Mouse (Mus musculus): Measurements from ENCODE around the gene Nek8.

Nek8 gene

DNA sequence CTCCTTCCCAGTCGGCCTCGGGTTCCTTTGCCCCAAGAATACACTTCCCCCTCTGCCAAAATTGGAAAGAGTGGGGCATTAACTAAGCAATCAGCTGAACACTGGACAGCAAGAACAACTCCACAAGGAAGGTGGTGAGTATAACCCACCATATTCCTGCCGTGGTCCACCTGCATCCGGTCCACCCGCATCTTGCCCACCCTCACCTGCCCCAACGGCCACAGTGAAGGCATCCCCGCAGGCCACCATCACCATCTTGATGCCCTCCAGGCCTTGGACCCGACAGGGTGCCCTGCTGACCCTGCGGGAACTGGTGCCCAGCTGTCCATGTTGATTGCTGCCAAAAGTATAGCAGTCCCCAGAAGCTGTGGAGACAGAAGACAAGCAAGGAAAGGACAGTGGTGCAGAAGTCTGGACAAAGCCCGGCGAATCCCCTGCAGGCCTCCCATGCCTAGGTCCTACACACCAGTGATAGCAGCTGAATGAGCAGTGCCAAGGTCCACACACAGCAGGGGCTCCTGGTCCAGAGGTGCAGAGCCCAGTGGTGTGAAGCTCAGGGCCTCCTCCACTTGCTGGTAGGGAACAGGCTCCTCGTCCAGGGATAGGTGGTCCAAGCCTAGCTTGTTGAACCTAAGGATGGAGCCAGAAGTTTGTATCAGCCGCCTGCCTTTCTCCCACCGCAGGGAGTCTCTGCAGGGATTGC is 9.1 kb downstream of the Nek8 start:
- in situ Hi-C loops (cut with MboI; ENCODE audit: low sequenced_read_pairs) = no loop called here

DNA sequence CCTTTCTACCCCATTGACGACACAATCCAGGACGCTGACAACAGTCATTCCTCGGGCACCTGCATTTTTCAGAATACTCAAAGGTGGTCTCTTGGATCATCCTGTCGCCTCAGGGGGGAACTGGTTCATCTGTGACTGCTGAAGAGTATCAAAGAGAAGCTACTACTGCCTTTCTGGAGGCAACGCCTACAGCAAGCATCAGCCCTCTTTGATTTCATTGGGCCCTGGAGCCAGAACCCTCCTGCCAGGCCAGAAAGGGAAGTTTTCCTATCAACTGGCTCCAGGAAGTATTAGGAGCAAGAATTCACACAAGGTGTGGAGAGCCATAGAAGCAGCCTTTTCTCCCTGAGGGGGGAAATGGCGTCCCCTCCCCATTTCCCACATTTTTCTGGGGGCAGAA is 9.8 kb downstream of the Nek8 start:
- in situ Hi-C loops (cut with MboI; ENCODE audit: low sequenced_read_pairs) = no loop called here

DNA sequence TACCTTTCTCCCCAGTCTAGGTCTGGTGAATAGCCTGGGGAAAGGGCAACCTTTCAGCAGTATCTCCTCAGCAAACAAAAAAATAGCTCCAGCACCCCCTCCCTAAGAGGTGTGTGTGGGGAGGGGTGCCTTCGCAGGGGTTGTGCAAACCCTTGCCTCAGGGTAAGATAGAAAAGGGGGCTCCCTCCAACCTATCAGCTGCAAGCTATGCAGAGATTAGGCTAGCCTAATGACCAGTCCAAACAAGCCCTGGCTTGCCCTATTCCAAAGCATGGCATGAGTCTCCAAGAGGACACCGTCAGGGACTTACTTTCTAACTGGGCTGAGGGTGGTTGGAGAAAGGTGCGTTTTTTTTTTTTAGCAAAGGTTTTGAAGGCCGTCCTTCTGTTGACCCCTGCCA is 10.3 kb downstream of the Nek8 start:
- in situ Hi-C loops (cut with MboI; ENCODE audit: low sequenced_read_pairs) = no loop called here

DNA sequence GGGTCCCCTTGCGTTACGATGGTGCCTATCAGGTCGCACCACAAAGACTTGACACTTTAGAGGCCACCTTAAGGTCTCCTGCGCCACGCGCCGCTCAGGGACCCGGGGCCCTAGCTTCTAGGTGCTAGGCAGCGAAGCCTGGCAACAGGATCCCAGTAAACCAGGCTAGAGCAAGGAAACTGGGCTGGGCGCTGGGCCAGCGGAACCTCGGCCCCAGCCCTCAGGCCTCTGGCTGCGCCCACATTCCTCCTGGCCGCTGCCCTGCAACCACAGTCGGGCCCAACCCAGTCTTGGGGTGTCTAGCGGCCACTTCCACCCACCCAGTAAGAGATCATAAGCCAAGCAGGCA is 10.7 kb downstream of the Nek8 start:
- in situ Hi-C loops (cut with MboI; ENCODE audit: low sequenced_read_pairs) = no loop called here

DNA sequence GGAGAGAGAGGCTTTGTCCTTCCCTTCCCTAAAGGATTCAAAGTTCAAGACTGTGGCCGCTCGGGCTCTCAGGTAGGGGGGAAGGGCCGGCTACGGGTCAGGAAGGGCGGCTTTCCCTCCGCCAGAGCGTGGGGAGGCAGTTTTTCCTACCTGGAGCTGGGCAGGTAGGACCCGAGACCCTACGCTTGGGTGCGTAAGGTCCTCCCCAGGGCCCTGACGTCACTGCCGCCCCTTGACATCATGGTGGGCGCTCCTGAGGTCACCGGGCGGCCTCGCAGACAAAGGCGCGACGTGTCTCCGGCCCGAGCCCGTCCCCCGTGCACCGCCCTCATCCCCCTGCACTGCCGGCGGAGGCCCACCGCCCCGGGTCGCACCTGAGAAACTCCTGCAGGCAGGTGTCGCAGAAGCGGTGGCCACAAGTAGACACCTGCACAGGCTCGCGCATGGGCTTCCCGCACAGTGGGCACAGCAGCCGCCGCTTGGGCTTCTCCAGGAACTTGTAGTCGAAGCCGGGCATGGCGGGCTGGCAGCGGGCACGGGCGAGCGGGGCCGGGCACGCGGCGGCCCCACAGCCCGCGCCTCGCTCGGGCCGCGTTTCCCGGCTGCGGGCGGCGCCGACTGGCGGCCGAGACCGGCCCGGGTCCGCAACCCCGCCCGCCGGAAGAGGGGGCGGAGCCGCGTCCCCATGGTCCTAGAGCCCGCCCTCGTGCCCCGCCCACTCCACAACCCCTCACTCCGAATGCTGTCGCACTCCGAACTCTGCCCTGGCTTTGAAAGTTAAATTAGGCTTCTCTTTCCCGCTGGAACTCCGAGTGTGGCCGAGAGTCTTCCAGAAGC is 11.3 kb downstream of the Nek8 start, which contains the start of gene Traf4:
Gene Traf4, minus strand, starts transcription at position 666 of the 837 bp plus-strand sequence.
- in situ Hi-C loops (cut with MboI; ENCODE audit: low sequenced_read_pairs) = no loop called here

DNA sequence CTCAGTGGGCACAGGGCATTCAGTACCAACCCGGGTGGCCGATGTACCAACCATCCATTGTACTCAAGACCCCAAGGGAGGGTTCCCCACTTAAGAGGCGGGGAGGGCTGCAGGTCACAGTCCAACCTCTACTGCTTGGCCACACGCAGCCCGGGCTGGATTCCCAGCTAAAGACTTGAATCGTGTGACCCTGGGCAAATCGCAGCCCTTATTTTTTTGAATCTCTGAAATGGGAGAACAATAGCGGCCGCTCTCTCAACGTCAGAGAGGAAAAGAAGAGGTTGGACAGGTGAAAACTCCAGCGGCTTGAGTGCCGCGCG is 11.9 kb downstream of the Nek8 start:
- in situ Hi-C loops (cut with MboI; ENCODE audit: low sequenced_read_pairs) = no loop called here

DNA sequence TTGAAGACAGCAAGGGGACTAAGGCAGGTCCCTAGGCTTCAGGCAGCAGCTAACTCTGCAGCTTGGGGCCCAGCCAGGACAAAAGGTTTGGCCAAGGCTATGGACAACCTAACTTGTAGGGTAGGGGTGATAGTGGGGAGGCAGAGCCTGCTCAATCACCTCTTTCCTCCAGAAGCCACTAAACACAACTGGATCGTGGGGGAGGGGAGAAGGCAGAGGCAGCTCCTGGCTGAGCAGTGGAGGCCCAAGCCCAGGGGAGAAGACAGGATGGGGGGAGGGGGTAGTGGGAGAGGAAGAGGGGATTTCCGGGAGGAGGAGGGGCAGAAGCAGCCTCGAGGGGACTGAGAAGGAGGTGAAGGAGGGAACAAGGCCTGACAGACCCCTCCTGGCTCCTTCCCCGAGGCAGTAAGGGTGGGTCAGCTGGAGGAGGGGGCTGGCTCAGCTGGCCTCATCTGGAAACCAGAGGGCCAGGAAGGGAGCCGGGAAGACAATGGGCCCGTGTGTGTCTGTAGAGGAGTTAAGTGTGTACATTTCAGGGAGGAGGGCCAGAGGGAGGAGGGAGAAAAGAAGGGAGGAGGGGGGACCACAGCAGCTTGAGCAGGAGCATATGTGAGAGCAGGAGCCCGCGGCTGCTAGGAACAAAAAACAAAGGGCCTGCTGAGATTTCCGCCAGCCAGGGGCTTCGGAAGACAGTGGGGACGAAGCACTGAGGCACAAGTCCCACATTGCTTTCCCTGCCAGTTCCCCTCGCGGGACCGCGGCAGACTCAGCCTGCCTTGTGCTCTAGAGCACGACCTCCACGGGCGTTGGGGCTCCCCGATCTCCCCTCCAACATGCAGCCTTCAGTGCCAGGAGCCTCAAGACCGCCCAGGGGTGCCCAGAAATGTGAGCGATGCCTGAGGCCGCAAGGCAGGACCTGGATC is 12.5 kb downstream of the Nek8 start:
- in situ Hi-C loops (cut with MboI; ENCODE audit: low sequenced_read_pairs) = no loop called here

DNA sequence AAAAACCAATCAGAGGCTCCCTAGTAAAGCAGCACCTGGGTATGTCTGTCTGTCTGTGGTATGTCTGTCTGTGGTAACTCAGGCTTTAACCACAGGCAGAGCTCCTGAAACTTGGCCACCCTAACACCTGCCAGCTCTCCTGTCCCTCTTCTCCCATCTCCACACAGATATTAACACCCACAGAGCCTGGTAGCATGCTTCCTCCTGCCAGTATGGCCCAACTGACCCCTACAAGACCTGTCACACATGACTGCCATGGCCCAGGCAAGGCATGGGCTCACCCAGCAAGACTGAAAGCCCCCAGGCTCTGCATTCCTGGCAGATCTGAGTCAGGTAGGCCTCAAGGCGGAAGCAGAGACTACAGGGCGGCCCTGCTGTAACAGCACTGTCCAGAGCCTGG is 13.4 kb downstream of the Nek8 start:
- in situ Hi-C loops (cut with MboI; ENCODE audit: low sequenced_read_pairs) = no loop called here

DNA sequence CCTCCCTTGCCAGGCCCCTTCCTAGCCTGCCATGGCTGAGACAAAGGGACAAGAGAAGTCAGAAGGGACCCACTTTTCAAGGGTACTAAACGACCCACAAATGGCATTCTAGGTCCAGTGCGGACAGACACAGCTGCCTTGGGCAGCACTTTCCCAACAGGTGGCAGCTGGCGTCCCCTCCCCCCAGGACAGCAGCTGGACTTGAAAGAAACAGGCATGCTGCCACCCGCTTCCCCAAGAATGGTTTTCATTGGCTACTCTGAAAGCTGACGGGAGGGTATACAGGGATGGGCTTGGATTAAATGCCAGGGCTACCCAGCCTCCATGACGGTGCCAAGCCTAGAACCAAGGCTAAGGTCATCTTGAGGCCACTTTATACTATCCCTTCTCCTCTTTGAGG is 14.0 kb downstream of the Nek8 start:
- in situ Hi-C loops (cut with MboI; ENCODE audit: low sequenced_read_pairs) = no loop called here

DNA sequence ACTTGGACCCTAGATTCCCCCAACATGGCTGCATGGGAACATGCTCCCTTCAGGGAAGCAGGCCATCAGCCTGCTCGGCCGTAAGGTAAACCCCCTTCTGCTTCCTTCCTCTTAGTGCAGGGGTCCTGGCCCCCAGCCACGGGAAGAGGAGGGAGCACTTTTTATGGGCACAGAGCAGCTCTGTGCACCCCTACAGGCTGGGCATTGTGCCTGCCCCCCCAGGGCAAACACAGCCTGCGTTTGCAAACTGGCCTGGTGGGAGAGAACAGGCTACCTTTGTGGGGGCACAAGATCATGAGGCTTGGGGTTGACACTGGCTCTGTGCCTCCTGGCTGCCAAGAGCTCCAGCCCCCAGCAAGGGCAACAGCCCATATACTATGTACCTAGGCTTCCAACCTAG is 14.5 kb downstream of the Nek8 start:
- in situ Hi-C loops (cut with MboI; ENCODE audit: low sequenced_read_pairs) = no loop called here

DNA sequence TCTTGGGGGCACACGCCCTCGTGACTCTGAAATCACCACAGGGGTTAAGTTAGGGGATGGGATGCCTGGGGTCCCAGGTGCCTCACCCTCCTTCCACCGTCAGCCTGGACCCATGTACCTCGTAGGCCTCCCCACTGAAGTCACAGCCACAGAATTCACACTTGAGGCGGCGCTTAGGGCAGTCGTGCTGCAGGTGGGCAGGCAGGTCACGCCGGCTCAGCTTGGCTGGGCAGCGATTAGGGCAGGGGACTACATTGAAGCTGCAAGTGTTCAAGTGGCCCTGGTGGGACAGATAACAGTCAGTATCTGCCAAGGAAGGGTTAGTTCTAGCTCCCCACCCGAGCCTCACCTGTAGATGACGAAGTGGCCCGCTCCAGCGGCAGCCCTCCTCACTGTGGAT is 15.3 kb downstream of the Nek8 start:
- in situ Hi-C loops (cut with MboI; ENCODE audit: low sequenced_read_pairs) = no loop called here

DNA sequence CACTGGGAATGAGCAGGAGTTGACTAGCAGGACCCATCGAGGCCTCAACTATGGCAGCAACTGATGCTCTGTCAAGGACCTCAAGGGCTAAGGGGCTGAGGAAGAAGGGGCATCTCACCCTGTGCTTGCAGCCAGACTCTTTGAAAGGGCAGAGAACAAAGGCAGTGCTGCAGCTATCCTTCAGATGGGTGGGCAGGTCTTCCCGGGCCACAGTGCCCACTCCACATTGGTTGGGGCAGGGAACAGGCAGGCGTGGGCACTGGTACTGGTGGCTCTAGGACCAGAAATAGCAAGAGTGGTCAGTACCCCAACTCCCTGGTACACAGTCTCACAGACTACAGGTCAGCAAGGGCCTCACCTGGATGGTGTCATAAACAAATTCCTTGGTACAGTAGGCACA is 15.8 kb downstream of the Nek8 start:
- in situ Hi-C loops (cut with MboI; ENCODE audit: low sequenced_read_pairs) = no loop called here

DNA sequence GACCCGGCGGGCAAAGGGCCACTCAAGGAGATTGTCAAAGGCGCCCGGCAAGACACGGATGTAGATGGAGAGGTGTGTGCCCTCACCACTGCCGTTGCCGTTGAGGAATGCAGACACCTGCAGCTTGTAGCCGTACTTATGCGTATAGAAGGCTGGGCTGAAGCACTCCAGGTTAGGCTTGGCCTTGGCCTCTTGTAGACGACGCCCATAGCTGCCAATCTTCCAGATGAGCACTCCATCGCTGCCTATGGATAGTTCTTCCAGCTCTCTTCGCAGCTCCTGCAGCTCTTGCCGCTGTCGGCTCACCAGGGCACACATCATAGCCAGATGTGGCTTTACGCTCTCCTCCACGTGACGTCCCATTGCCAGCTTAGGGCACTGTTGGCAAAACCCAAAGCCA is 16.3 kb downstream of the Nek8 start:
- in situ Hi-C loops (cut with MboI; ENCODE audit: low sequenced_read_pairs) = no loop called here

DNA sequence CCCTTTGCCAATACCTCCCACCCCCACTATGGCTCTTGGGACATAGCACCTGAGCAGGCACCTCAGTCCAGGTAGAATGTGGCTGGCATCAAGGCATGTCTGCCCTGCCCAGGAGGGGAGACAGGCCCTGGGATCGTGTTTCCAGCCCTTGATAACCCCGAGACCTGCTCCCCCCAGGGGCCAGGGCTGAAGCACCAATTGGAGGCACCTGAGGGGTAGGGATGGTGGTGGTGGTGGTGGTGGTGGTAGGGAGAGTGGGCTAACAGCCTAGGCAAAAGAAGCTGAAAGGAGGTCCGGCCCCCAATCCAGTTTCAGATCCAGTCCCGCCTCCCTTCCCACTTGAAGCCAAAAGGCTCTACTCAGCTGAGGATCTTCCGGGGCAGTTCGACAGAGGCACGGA is 16.9 kb downstream of the Nek8 start:
- in situ Hi-C loops (cut with MboI; ENCODE audit: low sequenced_read_pairs) = no loop called here

DNA sequence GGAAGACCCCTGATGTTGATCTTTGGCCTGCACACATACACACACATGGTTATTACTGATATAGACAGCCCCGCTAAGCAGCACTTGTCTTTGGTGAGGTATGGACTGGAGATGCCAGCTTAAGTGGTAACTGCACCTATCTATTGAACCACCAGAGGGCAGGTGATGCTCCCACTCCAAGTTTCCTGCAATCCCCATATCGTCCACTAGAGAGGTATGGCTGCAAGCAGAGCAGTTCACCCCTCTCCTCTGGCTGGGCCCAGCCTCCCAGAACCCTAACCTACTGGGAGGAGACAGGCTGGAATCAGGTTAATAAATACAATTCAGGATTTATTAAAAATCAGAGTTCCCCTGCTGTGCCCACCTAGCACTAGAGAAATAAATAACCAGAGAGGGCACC is 17.4 kb downstream of the Nek8 start:
- in situ Hi-C loops (cut with MboI; ENCODE audit: low sequenced_read_pairs) = no loop called here

DNA sequence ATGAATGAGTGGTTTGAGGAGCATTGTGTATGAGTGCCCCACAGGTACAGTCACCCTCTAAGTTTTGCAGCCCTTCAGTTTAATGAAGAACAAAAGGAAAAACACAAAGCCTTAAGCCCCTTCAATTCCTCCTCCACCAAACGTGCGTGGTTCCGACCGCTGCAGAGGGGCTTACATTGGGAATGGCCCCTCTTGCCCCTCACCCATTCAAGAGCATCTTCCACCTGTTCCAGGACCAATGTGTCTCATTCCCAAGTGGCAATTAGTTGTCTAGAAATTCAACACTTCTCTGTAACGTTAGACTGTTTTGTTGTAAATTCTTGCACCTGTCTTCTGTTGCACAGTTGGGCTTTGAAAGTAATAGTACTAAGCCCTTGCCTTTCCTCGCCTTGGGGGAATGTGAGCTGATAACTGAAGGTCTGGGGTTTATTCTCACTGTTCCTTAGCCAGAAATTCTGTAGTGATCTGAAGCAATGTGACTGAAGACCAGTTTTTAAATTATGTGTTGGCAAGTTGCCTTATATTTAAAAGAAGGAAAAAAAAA is 20.2 kb downstream of the Nek8 start:
- in situ Hi-C loops (cut with MboI; ENCODE audit: low sequenced_read_pairs) = no loop called here

DNA sequence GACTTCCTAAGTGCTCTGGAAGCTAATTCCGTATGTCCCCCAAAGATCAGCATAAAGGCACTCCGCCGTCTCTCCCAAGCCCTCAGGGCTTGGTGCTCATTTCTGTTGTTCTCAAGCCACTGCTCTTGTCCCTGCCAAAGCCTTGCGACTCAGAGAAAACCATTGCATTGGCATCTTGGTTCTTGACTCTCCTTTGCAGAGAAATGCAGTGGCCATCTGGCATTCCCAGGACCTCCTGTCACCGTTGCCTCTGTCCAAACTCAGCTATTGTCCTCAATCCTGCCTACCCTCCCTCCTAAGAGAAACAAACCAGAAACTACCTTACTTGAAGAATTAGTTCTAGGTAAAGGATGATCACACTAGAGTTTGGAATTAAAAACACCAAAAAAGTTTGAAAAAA is 20.8 kb downstream of the Nek8 start:
- in situ Hi-C loops (cut with MboI; ENCODE audit: low sequenced_read_pairs) = no loop called here

DNA sequence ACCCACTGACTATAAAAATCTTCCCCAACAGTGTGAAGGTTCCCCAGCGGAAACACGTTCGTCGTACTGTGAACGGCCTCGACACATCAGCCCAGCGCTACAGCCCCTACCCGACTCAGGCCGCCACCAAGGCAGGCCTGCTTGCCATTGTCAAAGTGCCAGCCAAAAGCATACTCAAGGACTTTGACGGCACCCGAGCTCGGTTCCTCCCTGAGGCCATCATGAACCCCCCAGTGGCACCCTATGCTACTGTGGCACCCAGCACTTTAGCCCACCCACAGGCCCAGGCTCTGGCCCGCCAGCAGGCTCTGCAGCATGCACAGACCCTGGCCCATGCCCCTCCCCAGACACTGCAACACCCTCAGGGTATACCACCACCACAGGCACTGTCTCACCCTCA is 22.7 kb downstream of the Nek8 start:
- in situ Hi-C loops (cut with MboI; ENCODE audit: low sequenced_read_pairs) = no loop called here

DNA sequence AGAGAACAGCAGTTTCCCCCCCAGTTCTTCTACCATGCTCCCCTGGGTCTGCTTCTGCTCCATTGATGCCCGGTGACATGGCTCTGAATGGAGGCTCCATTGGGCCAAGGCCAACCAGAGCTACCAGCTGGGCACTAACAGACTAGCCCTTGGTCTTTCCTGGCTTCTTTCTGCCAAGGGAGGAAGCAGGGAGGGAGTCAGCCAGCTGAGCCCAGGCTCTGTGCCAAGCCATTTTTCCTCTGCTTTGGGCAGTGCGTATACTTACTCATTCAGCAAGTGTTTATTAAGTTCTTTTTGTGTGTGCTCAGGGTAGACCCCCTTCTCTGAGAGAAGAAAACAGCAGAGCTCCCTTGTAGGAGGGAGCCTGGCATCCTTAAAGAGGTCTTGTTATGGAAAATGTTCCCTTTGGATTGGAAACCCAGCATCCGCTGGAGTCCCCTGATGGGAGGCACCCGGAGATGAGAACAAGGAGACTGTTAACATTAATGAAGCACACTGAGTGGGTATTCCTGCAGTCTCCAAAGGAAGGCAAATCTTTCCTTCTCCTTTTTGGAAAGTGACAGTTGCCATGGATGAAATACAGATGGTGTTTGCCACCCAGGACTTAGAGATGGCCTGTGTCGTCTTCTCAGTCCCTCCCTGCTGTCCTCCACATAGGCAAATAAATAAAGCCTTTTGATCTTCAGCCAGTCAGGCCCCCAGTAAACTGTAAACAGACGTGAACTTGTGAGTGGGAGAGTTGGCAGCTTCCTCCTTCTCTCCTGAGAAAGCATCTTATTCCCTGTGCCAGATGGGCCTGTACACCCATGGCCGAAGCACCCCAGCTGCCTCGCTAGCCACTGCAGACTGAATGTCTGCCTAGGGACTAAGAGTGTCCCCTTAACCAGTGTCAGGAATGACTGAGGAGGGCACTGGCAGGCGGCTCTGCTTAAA is 23.9 kb downstream of the Nek8 start:
- in situ Hi-C loops (cut with MboI; ENCODE audit: low sequenced_read_pairs) = no loop called here

DNA sequence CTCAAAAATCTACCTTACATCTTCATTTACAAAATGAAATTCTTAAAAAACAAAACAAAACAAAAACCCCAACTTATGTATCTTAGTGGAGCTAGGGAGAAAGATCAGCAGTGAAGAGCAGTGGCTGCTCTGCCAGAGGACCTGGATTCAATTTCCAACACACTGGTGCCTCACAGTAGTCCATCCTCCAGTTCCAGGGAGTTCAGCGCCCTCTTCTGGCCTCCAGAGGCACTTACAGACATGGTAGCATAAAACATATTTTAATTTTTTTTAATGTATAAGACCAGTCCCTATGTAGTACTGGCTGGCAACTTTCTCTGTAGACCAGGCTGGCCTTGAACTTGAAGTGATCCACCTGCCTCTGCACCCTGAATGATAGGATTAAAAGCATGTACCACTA is 25.3 kb downstream of the Nek8 start:
- in situ Hi-C loops (cut with MboI; ENCODE audit: low sequenced_read_pairs) = no loop called here
